Mouse (Mus musculus) cortical plate, adult 2 months (tissue): ENCODE results near the gene Tnrc6b.

ENCODE experiments used
- CTCF ChIP-seq: fragments of 200-500 bp; IDR thresholded peaks from 2 replicates; pipeline ENCODE4 v1.5.1; 2011; ENCODE audit warnings: mild to moderate bottlenecking, control low read depth, low read length; ENCODE audit not compliant: insufficient read depth; ENCODE audit errors: extremely low read depth
- POLR2A ChIP-seq: fragments of 200-500 bp; IDR thresholded peaks from 2 replicates; pipeline ENCODE4 v1.6.1; 2011; ENCODE audit warnings: mild to moderate bottlenecking, low read length, control low read depth; ENCODE audit not compliant: insufficient read depth; ENCODE audit errors: extremely low read depth

GRCm38 (mm10) chr15:80936686-80937085 lies 225.6 kb downstream of the Tnrc6b start:
- TF ChIP-seq CTCF (no peak), POLR2A (no peak)
